Mouse (Mus musculus) adrenal gland, postnatal 4 days (tissue): ENCODE measurements around the gene Efl1. TPM values are rescaled to one million over a fixed set of nuclear protein-coding genes. Genes with fewer than 3 reads are reported as not detected.

ENCODE experiments used
- DNase-seq, 2 experiments: peaks; one replicate each; pipeline ENCODE4 v3.0.0; 2021 to 2022; ENCODE audit warnings: low spot score in 2 of 2, mixed read lengths in 2 of 2
- long read RNA-seq, 2 experiments: library from polyadenylated mRNA; stranded (forward); transcript quantifications; one replicate each; pipeline ENCODE4 v2.0.0; 2021
- total RNA-seq, 2 experiments: library from RNA; stranded (reverse); gene quantifications; 2 replicates each; pipeline ENCODE4 v1.2.3; 2021

Efl1 gene
- total RNA-seq: 10 to 100 TPM; 20.3 to 24.6 TPM
- long read RNA-seq, experiment 1, partial matches to known transcripts: 2 of 5 reads
- long read RNA-seq, experiment 1, other reads (novel, unspliced or antisense): 1 of 5 reads
- long read RNA-seq, experiment 2, partial matches to known transcripts: 6 of 13 reads
- long read RNA-seq, experiment 2, other reads (novel, unspliced or antisense): 4 of 13 reads

GRCm38 (mm10) chr7:82648353-82649080, at the start of gene Efl1, which contains the start of gene Saxo2:
TSS of gene Efl1 (plus strand) at chr7:82648614.
TSS of gene Saxo2 (minus strand) at chr7:82648528.
- peak; percentile 82 to 91 for DNase-seq

GRCm38 (mm10) chr7:82602008-82602407, 46.4 kb upstream of the Efl1 start:
- no peak for DNase-seq

- DNase-seq: no peak
These were observed 43.0 kb upstream of the Efl1 start for GRCm38 (mm10) chr7:82605425-82605824.

GRCm38 (mm10) chr7:82609629-82610028, 38.8 kb upstream of the Efl1 start:
- no peak for DNase-seq

GRCm38 (mm10) chr7:82625342-82625741, 23.1 kb upstream of the Efl1 start:
- peak; percentile 9 to 32 for DNase-seq

- no peak for DNase-seq
These were observed 1.2 kb upstream of the Efl1 start for GRCm38 (mm10) chr7:82647183-82647582.

GRCm38 (mm10) chr7:82647909-82648308, 505 bp upstream of the Efl1 start:
- no peak for DNase-seq

GRCm38 (mm10) chr7:82649081-82649445, 649 bp downstream of the Efl1 start:
- DNase-seq: no peak

- no peak for DNase-seq
These were observed 16.2 kb downstream of the Efl1 start for GRCm38 (mm10) chr7:82664604-82665003.

- DNase-seq: no peak
These were observed 27.6 kb downstream of the Efl1 start for GRCm38 (mm10) chr7:82676001-82676400.

GRCm38 (mm10) chr7:82676834-82677233, 28.4 kb downstream of the Efl1 start:
- DNase-seq: no peak

GRCm38 (mm10) chr7:82679901-82680300, 31.5 kb downstream of the Efl1 start:
- DNase-seq: no peak

GRCm38 (mm10) chr7:82688736-82689135, 40.3 kb downstream of the Efl1 start:
- DNase-seq: no peak

- no peak for DNase-seq
These were observed 42.8 kb downstream of the Efl1 start for GRCm38 (mm10) chr7:82691021-82691738.

- no peak for DNase-seq
These were observed 49.3 kb downstream of the Efl1 start for GRCm38 (mm10) chr7:82697668-82698067.

GRCm38 (mm10) chr7:82698968-82699367, 50.6 kb downstream of the Efl1 start:
- no peak for DNase-seq

GRCm38 (mm10) chr7:82702384-82703343, 54.2 kb downstream of the Efl1 start:
- no peak for DNase-seq

- no peak for DNase-seq
These were observed 60.8 kb downstream of the Efl1 start for GRCm38 (mm10) chr7:82709172-82709571.

- no peak for DNase-seq
These were observed 66.9 kb downstream of the Efl1 start for GRCm38 (mm10) chr7:82715210-82715911.

GRCm38 (mm10) chr7:82715912-82716601, 67.6 kb downstream of the Efl1 start:
- no peak for DNase-seq
